Mouse (Mus musculus): ENCODE measurements around the gene Plxdc1. TPM values are rescaled to one million over a fixed set of nuclear protein-coding genes. Genes with fewer than 3 reads are reported as not detected.

The Plxdc1 gene
- 10 to 100 TPM; 41.2 to 46.2 (median 43.9) TPM for total RNA-seq (2022)

- DNase-seq (ENCODE audit: low spot score in 2 of 2): peak in 1 of 2 experiments; percentile 35
These were observed at the start of gene Plxdc1 for GRCm38 (mm10) chr11:97985727-97986677. Gene Plxdc1 (minus strand): TSS chr11:97986444.

- DNase-seq (ENCODE audit: low spot score in 2 of 2): no peak
These were observed 49.7 kb upstream of the Plxdc1 start for GRCm38 (mm10) chr11:98035977-98036377.

- DNase-seq (ENCODE audit: low spot score in 2 of 2): no peak
These were observed 48.6 kb upstream of the Plxdc1 start for GRCm38 (mm10) chr11:98034840-98035239.

DNA sequence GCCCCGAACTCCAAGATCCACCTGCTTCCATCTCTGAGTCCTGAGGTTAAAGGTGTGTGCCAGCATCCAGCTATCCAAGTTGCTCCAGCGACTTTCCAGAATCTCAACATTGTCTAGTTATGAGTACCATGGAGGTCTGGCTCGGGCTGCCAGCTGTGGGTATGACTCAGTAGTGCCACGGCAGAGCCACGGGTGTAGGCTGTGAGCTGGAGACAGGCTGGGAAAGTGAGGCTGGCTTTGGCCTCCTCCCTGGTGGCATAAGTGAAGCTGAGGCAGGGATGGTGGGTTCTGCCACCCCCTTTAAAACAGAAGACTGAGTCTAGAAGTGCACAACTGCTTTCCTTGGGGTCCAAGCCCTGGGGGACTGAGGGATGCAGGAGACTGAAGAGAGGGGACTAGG, 47.8 kb upstream of the Plxdc1 start:
- DNase-seq (ENCODE audit: low spot score in 2 of 2): no peak

DNA sequence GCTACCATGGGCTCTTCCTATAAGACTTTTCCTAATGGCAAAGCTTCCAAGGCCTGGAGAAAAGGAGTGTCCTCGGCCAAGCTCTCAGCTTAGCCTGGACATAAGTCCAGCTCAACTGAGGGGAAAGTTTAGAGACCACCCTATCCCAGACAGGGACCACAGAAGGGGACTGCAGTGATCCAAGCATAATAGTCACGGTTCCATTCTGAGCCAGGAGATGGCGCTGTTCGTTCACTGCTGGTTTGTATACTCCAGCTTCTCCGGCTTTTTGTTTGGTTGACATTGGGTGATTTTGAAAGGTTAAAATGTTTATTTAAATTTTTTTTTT, 45.2 kb upstream of the Plxdc1 start:
- peak in 1 of 2 experiments; percentile 76 for DNase-seq (ENCODE audit: low spot score in 2 of 2)

GRCm38 (mm10) chr11:98030701-98031442, 44.6 kb upstream of the Plxdc1 start:
- DNase-seq (ENCODE audit: low spot score in 2 of 2): no peak

GRCm38 (mm10) chr11:98027785-98028184, 41.5 kb upstream of the Plxdc1 start:
- no peak for DNase-seq (ENCODE audit: low spot score in 2 of 2)

DNA sequence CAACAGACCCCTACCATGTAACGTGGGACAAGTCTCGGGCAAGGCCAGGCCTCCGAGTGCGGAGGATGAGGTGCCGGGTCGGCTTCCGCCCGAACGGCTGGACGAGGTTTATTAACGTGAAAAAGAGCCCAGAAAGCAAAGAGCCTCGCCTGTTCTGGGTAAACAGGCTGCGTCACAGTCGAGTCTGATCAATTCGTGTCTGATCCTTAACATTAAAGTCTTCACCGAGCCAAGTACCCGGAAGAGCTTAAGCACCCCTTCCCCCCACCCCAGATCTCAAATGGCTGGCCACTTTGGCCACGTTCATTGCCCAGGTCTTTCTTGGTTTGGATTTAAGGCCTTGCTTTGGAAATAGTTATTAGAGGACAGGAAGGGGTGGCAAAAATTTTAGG, 41.0 kb upstream of the Plxdc1 start:
- DNase-seq (ENCODE audit: low spot score in 2 of 2): no peak

- DNase-seq (ENCODE audit: low spot score in 2 of 2): peak; percentile 86 to 94
These were observed 40.5 kb upstream of the Plxdc1 start, which contains the start of gene Rpl19 for GRCm38 (mm10) chr11:98026570-98027296. Gene Rpl19 (plus strand): TSS chr11:98026710.

- no peak for DNase-seq (ENCODE audit: low spot score in 2 of 2)
These were observed 40.0 kb upstream of the Plxdc1 start for GRCm38 (mm10) chr11:98026248-98026569.

DNA sequence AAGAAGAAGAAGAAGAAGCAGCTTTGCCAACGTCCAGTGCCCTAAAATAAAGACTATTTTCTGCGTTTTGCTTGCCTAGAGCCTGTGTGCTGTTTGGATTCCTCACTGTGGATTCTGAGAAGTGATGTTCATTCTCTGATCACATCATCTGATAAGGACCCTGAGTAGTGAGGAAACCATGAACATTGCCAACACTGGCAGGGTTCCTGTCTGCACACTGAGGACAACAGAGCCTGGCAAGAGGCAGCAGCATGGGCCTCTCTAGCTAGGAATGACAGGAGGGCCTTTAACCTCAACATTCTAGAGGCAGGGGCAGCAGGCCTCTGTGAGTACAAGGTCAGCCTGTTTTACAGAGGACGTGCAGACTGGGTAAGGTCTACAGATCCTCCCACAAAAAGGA, 38.3 kb upstream of the Plxdc1 start:
- DNase-seq (ENCODE audit: low spot score in 2 of 2): no peak

DNA sequence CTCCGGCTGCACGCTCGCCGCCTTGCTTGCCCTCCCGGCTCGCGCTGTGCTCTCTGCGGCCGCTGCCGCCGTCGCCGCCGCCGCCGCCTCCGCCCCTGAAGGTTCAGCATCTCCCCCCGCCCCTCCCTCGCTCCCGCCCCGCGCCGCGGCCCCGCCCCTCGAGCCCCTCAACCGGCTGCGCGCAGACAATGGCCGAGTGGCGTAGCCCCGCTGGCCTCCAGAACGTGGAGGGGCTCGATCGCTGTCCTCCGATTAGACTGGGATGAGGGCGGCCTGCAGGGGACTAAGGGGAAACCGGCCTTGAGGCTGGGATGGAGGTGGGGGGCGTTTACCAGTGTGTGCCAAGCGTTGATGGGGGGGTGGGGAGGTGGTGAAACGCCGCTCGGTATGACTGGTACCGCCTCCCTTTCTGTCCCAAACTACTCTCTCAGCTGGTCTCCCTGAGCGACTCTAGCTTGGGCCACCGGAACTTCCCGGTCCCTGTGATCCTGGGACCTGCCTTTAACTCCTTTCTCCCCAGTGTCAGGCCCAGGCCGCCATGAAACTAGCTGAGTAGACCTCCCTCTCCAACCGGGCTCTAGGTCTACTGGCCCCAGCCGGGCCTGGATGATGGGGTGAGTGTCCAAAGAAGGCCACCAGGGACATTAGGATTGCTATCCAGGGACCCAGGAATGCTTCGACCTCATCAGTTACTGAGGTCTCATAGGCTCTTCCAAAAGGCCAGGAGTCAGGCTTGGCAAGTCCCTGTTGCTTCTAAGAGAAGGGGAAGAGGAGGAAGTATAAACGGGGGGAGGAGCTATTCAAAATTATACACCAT, 36.5 kb upstream of the Plxdc1 start, which contains the start of gene Cacnb1:
Cacnb1 (minus strand) TSS at position 480 of the 817 bp plus-strand sequence.
- DNase-seq (ENCODE audit: low spot score in 2 of 2): no peak

- no peak for DNase-seq (ENCODE audit: low spot score in 2 of 2)
These were observed 36.0 kb upstream of the Plxdc1 start for GRCm38 (mm10) chr11:98022253-98022554.

GRCm38 (mm10) chr11:98021565-98022252, 35.5 kb upstream of the Plxdc1 start:
- no peak for DNase-seq (ENCODE audit: low spot score in 2 of 2)

GRCm38 (mm10) chr11:98021118-98021517, 34.9 kb upstream of the Plxdc1 start:
- no peak for DNase-seq (ENCODE audit: low spot score in 2 of 2)

- no peak for DNase-seq (ENCODE audit: low spot score in 2 of 2)
These were observed 34.5 kb upstream of the Plxdc1 start for GRCm38 (mm10) chr11:98020710-98021109.

DNA sequence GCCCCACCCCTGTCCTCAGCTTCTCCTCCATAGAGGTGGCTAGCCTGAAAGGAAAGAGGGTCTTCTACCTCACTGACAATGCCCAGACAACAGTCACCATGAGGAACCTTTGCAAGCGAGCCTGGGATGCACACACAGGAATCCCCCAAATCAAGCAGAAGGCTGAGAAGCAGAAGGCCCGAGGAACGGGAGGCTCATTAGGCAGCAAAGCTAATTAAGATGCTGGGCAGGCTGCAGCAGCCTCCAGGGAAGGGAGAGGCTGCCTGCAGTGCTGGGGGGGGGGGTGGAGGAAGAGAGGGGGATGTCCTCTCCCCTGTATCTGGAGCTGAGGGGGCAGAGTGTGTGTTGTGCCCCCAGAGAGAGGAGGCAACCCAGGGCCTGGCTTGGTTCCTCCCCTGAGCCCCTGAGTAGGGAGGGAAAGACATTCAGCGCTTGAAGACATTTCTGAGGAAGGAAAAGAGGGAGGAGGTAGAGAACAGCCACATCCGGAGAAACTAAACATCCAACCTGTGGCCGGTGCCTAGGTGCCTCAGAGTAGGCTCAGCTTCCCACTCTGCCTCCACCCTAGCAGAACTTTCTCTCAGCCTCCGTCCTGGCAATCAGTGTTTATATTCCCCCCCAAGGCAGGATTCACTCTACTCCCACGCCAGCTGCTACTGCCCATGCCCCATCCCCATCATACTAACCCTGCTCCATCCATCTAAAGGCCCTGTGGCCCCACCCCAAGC, 33.8 kb upstream of the Plxdc1 start:
- DNase-seq (ENCODE audit: low spot score in 2 of 2): no peak

DNA sequence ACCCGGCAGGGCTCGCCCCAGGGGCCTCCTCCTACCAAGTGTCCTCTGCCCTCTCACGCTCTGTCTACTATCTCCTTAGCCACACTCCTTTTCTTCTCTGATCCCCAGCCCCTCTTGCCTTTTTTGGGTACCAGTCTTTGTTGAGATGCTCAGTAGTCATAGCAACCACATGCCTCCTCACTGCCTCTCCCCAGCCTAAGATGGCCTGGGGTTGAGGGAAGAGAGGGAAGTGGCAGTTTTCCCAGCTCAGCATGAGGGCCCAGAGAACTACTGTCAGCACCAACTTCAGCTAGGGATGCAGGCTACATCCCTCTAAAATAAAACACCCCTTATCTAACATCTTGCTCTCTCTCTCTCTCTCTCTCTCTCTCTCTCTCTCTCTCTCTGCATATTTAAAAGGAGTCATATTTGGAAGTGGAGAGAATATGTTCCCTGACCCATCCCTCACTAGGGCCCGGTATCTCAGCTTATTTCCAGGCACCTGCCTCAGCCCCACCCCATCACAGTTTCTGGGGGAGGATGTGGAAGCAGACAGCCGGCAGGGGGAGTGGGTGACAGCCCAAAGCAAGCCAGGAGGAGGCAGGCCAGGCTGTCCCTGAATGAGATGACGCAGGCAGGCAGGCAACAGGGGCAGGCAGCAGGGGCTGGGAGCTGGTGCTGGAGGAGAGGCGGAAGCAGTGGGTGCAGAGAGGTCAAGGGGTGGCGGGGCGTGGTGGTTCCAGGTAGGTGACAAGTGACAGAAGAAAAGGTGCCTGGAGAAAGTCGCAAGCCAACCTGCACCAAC, 32.8 kb upstream of the Plxdc1 start:
- DNase-seq (ENCODE audit: low spot score in 2 of 2): peak in 1 of 2 experiments; percentile 90

DNA sequence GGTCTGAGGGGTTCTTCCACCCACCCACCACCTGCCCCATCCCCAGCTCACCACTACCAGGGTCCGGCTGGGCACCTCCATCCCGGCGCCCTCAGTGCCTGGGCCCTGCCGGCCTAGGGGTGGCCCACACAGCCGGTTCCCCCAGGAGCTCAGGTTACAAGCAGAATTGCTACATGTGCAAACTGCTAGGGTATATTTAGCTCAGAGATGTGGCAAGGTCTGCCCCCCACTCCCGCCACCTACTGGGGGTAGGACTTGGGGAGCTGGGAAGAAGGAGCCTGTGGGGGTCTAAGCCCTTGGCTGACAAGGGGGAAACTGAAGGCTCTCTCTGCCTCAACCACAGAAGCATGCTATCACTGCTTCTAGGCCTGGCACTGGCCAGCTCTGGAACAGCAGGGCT, 32.0 kb upstream of the Plxdc1 start:
- DNase-seq (ENCODE audit: low spot score in 2 of 2): no peak

Measured in left cerebral cortex, adult 8-10 months (tissue).